Mouse (Mus musculus): ENCODE results near the gene Twsg1.
A peak's percentile ranks its signal among the peaks of the same experiment; 100 is the strongest.

The Twsg1 gene

GRCm38 (mm10) chr17:65933741-65934140 is 17.3 kb downstream of the Twsg1 start:
- DNase-seq (ENCODE audit: low read depth, low spot score), result no peak

- no peak for DNase-seq (ENCODE audit: low read depth, low spot score)
These were observed 19.5 kb downstream of the Twsg1 start for GRCm38 (mm10) chr17:65931525-65931924.

- peak; percentile 97 for DNase-seq (ENCODE audit: low read depth, low spot score)
These were observed 20.1 kb downstream of the Twsg1 start for GRCm38 (mm10) chr17:65930960-65931359.

DNA sequence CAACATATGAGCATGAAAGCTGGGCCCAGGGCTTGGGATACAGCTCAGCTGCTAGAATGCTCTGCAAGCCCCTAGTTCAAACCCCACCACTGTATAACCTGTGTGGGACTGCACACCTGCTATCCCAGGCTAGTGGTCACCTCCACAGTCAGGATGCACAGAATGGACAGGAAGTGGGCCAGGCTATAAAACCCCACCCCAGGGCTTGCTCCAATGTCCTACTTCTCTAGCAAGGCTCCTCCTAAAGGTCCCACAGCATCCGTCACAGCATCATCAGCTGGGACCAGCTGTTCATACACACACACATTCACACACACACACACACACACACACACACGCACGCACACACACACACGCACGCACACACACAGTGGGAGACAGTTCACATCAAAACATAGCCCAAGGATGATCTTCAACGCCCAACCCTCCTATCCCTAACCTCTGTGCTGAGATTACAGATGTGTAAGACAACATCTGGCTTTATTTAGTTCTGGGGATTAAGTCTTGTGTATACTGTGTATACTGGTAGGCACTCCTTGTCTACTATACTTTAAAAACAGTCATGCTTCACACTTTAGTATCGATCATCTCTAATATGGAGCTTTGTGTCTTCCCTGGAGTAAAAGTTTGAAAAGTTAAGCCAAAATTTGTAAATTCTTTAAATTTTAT is 20.7 kb downstream of the Twsg1 start:
- DNase-seq (ENCODE audit: low read depth, low spot score), result no peak

DNA sequence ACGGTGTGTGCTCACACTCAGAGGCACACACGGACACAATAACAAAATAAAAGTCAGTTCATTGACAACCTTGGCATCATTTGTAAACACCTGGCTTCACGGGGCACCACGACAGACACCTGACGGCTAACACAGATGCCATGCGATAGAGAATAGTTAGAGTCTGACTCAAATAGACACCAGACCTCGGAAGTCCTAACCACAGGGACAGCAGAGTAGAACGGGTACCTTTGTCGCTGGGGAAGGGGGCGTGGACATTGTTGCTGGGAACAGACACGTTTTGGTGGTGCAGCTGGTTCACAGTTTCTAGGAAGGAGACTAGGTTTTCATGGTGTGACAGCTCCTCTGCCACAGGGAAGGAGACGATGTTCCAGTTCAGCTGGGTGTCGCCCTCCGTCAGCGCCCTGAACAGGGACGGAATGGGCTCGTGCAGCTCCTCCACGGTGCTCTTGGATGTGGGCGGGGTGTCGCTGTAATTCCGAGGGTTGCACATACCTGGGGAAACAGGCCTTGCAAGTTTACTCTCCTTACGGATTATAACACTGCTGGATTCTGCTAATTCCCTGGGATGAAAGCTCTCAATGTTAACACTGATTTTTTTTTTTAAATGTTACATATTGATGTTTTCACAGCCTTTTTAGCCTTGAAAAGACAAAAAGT is 21.6 kb downstream of the Twsg1 start:
- no peak for DNase-seq (ENCODE audit: low read depth, low spot score)

DNA sequence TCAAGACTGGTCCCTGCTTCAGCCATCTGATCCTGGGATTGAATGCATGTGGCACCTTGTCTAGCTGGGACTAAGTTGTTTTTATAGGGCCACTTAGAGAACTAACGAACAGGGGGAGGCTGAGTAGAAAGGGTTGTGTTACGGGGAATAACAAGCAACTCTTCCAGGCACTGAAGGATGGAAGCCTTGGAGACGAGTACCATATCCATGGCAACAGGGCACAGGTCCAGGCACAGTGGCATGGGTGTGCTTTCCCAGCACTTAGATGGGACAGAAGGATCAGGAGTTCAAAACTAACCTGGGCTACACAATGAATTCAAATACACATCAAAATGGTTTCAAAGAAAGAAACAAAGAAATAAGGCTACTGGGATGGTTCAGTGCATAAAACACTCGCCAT is 23.9 kb downstream of the Twsg1 start:
- peak; percentile 29 for DNase-seq (ENCODE audit: low read depth, low spot score)

DNA sequence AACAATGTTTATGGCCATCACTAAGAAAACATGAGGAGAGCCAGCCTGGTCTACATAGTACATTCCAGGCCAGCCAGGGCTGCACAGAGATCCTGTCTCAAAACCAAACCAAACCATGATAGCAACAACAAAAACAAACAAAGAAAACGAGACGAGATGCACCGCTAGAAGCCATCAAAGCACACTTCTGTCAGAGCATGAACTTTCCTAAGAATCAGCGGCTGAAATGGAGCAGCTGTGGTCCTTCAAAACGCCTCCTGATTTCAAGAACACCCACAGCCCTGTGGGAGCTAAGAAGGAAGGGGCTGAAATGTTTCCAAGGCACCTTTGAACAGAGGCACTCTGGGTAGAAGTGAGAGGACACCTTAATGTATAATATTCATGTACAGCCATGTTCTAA is 26.8 kb downstream of the Twsg1 start:
- DNase-seq (ENCODE audit: low read depth, low spot score), result no peak

DNA sequence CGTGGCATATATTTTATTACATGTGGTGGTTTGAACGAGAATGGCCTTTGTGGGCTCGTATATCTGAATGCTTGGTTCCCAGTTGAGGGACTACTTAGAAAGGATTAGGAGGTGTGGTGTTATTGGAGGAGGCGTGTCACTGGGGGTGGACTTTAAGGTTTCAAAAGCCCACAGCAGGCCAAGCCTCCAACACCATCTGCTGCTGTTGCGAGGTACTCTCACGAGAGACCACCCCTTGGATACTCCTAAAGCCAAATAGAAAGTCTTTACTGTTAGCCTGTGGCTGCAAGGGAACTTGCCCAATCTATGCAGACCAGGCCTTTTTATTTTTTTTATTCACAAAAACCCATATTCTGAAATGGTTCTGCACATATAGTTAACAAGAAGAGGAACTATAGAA is 29.1 kb downstream of the Twsg1 start:
- no peak for DNase-seq (ENCODE audit: low read depth, low spot score)

- no peak for DNase-seq (ENCODE audit: low read depth, low spot score)
These were observed 31.8 kb downstream of the Twsg1 start for GRCm38 (mm10) chr17:65919235-65919634.

DNA sequence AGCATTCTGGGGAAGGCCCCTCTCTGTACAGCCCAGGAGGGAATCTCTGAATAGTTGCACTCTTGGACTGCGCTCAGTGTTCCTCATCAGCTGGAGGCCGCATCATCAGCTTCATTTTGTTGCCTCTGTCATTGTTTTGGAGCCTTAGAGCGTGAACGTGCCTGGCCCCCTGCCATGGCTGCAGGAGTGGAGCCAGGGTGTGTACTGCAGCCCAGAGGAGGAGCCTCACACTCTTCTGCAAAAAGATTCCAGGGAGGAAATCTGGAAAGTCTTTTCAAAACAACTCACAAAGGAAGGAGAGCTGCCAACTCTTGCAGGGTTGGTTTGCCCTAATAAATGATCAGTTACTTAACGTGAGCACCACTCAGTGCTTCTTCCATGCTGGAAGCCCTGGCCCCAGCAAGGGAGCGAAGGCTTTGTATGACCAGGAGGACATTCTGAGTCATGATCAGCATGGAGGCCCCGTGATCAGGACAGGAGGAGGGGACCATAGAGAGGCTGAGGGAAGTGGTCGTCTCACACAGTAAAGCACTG is 34.8 kb downstream of the Twsg1 start:
- peak; percentile 81 for DNase-seq (ENCODE audit: low read depth, low spot score)

DNA sequence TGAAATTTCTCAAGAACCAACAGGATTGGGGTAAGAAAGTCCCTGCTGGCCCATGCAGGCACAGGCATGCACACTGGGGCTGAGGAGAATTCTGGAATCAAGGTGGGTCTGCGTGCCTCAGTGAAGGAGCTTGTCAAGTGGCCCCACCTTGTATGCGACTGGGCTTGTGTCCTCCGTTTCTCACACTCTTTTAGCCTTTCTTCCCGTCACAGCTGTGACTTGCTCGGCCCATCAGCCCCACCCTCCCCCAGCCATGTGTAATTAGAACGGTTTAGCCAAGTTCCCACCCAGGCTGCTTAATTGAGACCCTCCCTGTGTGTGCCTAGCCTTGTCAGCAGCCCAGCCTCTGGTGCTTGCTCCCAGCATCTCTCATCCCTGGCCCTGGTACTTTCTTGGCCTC is 36.9 kb downstream of the Twsg1 start:
- DNase-seq (ENCODE audit: low read depth, low spot score), result no peak

GRCm38 (mm10) chr17:65912202-65912601 is 38.8 kb downstream of the Twsg1 start:
- no peak for DNase-seq (ENCODE audit: low read depth, low spot score)

- no peak for DNase-seq (ENCODE audit: low read depth, low spot score)
These were observed 39.5 kb downstream of the Twsg1 start for GRCm38 (mm10) chr17:65911285-65912069.

DNA sequence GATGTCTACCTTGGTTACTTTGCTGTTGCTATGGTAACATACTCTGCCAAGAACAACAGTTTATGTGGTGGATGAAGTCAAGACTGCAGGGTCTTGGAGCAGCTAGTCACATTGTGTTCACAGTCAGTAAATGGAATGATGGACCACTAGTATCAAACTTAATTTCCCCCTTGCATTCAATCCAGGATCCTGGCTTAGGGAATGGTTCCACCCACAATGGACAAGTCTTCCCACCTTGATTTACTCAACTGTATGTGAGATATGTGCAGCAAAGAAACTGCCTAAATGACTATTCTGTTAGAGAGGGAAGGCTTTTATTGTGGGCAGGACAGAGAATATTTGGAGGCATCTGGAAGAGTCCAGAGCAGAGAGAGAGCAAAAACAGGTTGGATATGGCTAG is 42.8 kb downstream of the Twsg1 start:
- no peak for DNase-seq (ENCODE audit: low read depth, low spot score)

DNA sequence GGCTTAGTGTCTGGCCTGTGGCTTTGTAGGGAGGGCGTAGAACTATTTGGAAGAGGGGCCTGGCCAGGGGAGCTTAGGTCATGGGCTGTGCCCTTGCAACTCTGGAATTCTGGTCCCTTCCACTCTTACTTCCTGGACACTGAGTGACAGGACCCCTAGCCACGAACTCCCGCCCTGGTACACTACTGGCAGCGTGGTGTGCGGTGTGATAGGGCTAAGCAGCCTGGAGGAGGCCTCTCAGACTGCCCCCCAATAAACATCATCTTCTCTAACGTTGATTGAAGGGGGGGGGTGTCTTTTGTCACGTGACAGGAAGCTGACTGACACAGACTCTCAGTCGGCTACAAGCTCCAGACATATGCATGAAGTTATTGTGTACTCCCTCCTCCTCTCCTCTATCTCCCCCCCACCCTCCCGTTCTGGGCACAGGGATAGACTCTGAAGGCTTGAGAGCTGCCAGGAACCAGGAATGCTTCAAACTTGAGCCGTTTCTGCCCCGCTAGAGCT is 44.1 kb downstream of the Twsg1 start:
- DNase-seq (ENCODE audit: low read depth, low spot score), result no peak

DNA sequence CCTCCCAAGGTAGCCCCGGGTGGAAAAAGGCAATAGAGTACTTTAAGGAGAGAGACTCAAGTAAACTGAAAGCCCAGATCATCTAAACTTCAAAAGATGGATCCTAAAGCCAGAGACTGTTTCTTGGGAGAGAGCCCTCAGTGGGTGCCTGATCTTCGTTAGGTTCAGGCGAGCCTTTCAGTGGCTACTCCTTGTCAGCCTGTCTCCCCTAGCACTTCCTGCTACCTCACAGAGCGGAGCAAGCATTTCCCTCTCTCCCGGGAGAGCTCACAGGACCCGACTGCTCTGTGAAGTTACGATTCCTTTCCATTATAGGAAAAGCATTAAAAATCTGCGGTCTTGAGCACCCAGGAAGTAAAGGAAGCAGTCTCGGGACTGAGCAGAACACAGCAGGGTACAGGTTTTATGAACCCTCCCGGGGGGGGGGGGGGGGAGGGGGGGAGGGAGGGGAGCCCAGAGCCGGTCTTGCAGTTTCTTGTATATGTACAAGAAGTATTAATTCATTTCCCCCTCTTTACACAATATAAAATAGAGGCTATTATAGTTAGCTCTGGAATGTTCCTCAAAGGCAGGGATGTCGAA is 44.6 kb downstream of the Twsg1 start:
- no peak for DNase-seq (ENCODE audit: low read depth, low spot score)

- DNase-seq (ENCODE audit: low read depth, low spot score), result no peak
These were observed 45.8 kb downstream of the Twsg1 start for GRCm38 (mm10) chr17:65905241-65905640.

GRCm38 (mm10) chr17:65903826-65904225 is 47.2 kb downstream of the Twsg1 start:
- peak; percentile 88 for DNase-seq (ENCODE audit: low read depth, low spot score)

- DNase-seq (ENCODE audit: low read depth, low spot score), result no peak
These were observed 48.0 kb downstream of the Twsg1 start for GRCm38 (mm10) chr17:65903011-65903410.

- peak; percentile 67 for DNase-seq (ENCODE audit: low read depth, low spot score)
These were observed 48.7 kb downstream of the Twsg1 start for GRCm38 (mm10) chr17:65902281-65902680.

DNA sequence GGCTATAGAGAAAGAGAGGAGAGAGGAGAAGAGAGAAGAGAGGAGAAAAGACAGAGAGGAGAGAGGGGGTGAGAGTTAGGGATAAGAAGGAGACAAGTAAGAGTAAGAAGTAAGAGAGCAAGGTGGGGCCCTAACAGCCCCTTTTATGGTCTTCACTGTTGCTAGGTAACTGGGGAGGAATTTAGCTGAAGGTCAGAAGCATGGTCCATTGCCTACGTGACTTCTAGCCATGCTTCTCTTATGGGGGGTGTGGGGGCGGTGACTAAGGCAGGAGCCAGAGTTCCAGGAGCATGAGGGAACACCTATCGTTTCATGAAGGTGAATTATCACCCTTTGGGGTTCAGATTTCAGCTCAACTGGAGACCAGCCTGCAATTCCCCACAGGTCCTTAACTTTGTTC is 55.0 kb downstream of the Twsg1 start:
- no peak for DNase-seq (ENCODE audit: low read depth, low spot score)

GRCm38 (mm10) chr17:65889476-65889875 is 61.5 kb downstream of the Twsg1 start:
- DNase-seq (ENCODE audit: low read depth, low spot score), result no peak

Data from brain, adult 2 months (tissue).